14 mouse cellular contexts compared by ENCODE assay signal in the genomic region with DNA sequence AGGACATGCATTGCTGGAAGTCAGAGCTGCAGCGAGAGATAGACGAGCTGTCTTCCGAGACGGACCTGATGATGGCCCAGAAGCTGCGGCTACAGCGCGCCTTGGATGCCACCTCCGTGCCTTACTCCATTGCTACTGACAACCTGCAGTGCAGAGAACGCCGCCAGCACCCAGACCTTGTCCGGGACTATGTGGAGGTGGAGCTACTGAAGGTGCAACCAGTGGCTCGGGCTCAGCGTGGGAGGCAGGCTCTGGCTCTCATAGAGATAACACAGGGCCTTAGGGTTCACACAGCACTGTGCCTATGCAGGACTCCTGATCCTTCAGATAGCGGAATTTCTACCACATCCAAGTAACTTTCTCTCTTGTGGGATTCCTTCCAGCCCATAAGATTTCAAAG. TPM values are rescaled to one million over a fixed set of nuclear protein-coding genes. Genes with fewer than 3 reads are reported as not detected.
DNase-seq lines count a peak whose midpoint lies in the region; ATAC-seq and TF ChIP-seq lines count a peak whose summit lies in the region.
"Had no signal": no experiment of that assay in that cellular context is flagged by ENCODE, and none has a peak within 500 bp of the region (broad histone marks: within the 10 kb centered on the region; RNA-seq: fewer than 3 reads in every experiment).

No protein-coding gene starts in this region.

- TF ChIP-seq CTCF in stomach, postnatal 0 days (IDR thresholded peaks at IDR 0.05; ENCODE audit: low read depth) = no peak

- H3K4me1 ChIP-seq in hindbrain, embryonic 10.5 days (replicated peaks) = peaks cover 54% of the 10 kb centered on the region
- H3K4me1 ChIP-seq in hindbrain, embryonic 12.5 days = peaks cover 16% of the 10 kb centered on the region
- peaks cover 10% of the 10 kb centered on the region; the same call in 1 of the 2 replicates for H3K4me1 ChIP-seq in stomach, embryonic 15.5 days
- no peaks in the 10 kb centered on the region for H3K4me1 ChIP-seq in stomach, postnatal 0 days (replicated peaks; ENCODE audit: control insufficient read depth, insufficient read depth)
- peaks cover 16% of the 10 kb centered on the region for H3K4me1 ChIP-seq in hindbrain, embryonic 16.5 days (ENCODE audit: control insufficient read depth, insufficient read depth, low read depth, low read length)
- H3K4me1 ChIP-seq in neural tube, embryonic 15.5 days = peaks cover 18% of the 10 kb centered on the region
- peaks cover 4% of the 10 kb centered on the region; the same call in 1 of the 2 replicates for H3K4me1 ChIP-seq in forebrain, embryonic 14.5 days (ENCODE audit: control insufficient read depth, insufficient read depth, low read length)

- peak overlapping the region; percentile 26 for H3K27ac ChIP-seq in hindbrain, embryonic 10.5 days
- no peak overlapping the region for H3K27ac ChIP-seq in hindbrain, embryonic 12.5 days
- H3K27ac ChIP-seq in stomach, embryonic 15.5 days = no peak overlapping the region
- no peak overlapping the region for H3K27ac ChIP-seq in stomach, postnatal 0 days (replicated peaks)
- H3K27ac ChIP-seq in hindbrain, embryonic 16.5 days (ENCODE audit: low read depth, low read length) = peak overlapping the region; percentile 41; the same call in 1 of the 2 replicates
- H3K27ac ChIP-seq in neural tube, embryonic 15.5 days (replicated peaks) = no peak overlapping the region
- no peak overlapping the region for H3K27ac ChIP-seq in forebrain, embryonic 14.5 days (ENCODE audit: low read depth, low read length)
- H3K27ac ChIP-seq: limb, embryonic 15.5 days had no signal

- 55% methylated on average over 14 of the region's 14 CpGs for WGBS in hindbrain, embryonic 10.5 days
- 57% methylated on average over 14 of the region's 14 CpGs for WGBS in hindbrain, embryonic 12.5 days
- 41% methylated on average over 14 of the region's 14 CpGs for WGBS in stomach, embryonic 15.5 days
- 42% methylated on average over 14 of the region's 14 CpGs for WGBS in stomach, postnatal 0 days
- WGBS in hindbrain, embryonic 16.5 days = 55% methylated on average over 14 of the region's 14 CpGs
- 54% methylated on average over 14 of the region's 14 CpGs for WGBS in neural tube, embryonic 15.5 days
- 63% methylated on average over 14 of the region's 14 CpGs for WGBS in forebrain, embryonic 14.5 days

- H3K4me3 ChIP-seq in hindbrain, embryonic 10.5 days = peak overlapping the region; percentile 33
- H3K4me3 ChIP-seq in hindbrain, embryonic 12.5 days = no peak overlapping the region
- H3K4me3 ChIP-seq in stomach, embryonic 15.5 days (replicated peaks) = no peak overlapping the region
- H3K4me3 ChIP-seq in stomach, postnatal 0 days (ENCODE audit: low read depth, low read length) = no peak overlapping the region
- peak overlapping the region; percentile 8; the same call in 1 of the 2 replicates for H3K4me3 ChIP-seq in hindbrain, embryonic 16.5 days (ENCODE audit: low read length)
- H3K4me3 ChIP-seq in neural tube, embryonic 15.5 days (replicated peaks) = no peak overlapping the region
- no peak overlapping the region for H3K4me3 ChIP-seq in forebrain, embryonic 14.5 days (ENCODE audit: low read depth, low read length)
- H3K4me3 ChIP-seq: erythroblast, embryonic 14.5 days; limb, embryonic 15.5 days had no signal

- no peaks in the 10 kb centered on the region for H3K36me3 ChIP-seq in hindbrain, embryonic 10.5 days
- H3K36me3 ChIP-seq in hindbrain, embryonic 12.5 days = no peaks in the 10 kb centered on the region
- no peaks in the 10 kb centered on the region for H3K36me3 ChIP-seq in stomach, embryonic 15.5 days
- no peaks in the 10 kb centered on the region for H3K36me3 ChIP-seq in stomach, postnatal 0 days (ENCODE audit: control insufficient read depth, insufficient read depth, low read length)
- no peaks in the 10 kb centered on the region for H3K36me3 ChIP-seq in hindbrain, embryonic 16.5 days (ENCODE audit: control insufficient read depth, insufficient read depth, low read length)
- H3K36me3 ChIP-seq in neural tube, embryonic 15.5 days = no peaks in the 10 kb centered on the region
- H3K36me3 ChIP-seq in forebrain, embryonic 14.5 days (ENCODE audit: control insufficient read depth, insufficient read depth, low read length) = no peaks in the 10 kb centered on the region
- H3K36me3 ChIP-seq: limb, embryonic 15.5 days had no signal

- TF ChIP-seq EP300 in stomach, postnatal 0 days (optimal IDR thresholded peaks at IDR 0.05) = no peak

- ATAC-seq in hindbrain, embryonic 12.5 days (ENCODE audit: low FRiP score) = no peak
- no peak for ATAC-seq in stomach, embryonic 15.5 days (ENCODE audit: insufficient read depth, low FRiP score, low read depth)
- no peak for ATAC-seq in stomach, postnatal 0 days (ENCODE audit: low FRiP score, low TSS enrichment)
- ATAC-seq in hindbrain, embryonic 16.5 days = no peak
- ATAC-seq in neural tube, embryonic 15.5 days (ENCODE audit: low FRiP score) = no peak
- no peak for ATAC-seq in forebrain, embryonic 14.5 days
- ATAC-seq: intestine, postnatal 0 days had no signal

- DNase-seq in hindbrain, embryonic 10.5 days (ENCODE audit: low spot score) = no peak
- DNase-seq in stomach, postnatal 0 days (ENCODE audit: low spot score) = no peak
- no peak for DNase-seq in forebrain, embryonic 14.5 days (ENCODE audit: low spot score)
- no peak for DNase-seq in right cerebral cortex, postnatal 25 days
- DNase-seq: adrenal gland, adult 2 months; gastrocnemius, postnatal 10 days had no signal

- H3K9me3 ChIP-seq in hindbrain, embryonic 10.5 days = no peaks in the 10 kb centered on the region
- no peaks in the 10 kb centered on the region for H3K9me3 ChIP-seq in hindbrain, embryonic 12.5 days (replicated peaks)
- H3K9me3 ChIP-seq in stomach, embryonic 15.5 days = no peaks in the 10 kb centered on the region
- H3K9me3 ChIP-seq in stomach, postnatal 0 days (ENCODE audit: control insufficient read depth, low read length) = no peaks in the 10 kb centered on the region
- H3K9me3 ChIP-seq in hindbrain, embryonic 16.5 days (ENCODE audit: control insufficient read depth, low read length) = no peaks in the 10 kb centered on the region
- H3K9me3 ChIP-seq in neural tube, embryonic 15.5 days (replicated peaks) = no peaks in the 10 kb centered on the region
- H3K9me3 ChIP-seq in forebrain, embryonic 14.5 days (replicated peaks; ENCODE audit: control insufficient read depth, low read length) = no peaks in the 10 kb centered on the region
- H3K9me3 ChIP-seq: limb, embryonic 15.5 days had no signal

- no peak overlapping the region for H3K9ac ChIP-seq in hindbrain, embryonic 12.5 days
- H3K9ac ChIP-seq in stomach, embryonic 15.5 days = no peak overlapping the region
- no peak overlapping the region for H3K9ac ChIP-seq in stomach, postnatal 0 days (ENCODE audit: low read length)
- no peak overlapping the region for H3K9ac ChIP-seq in hindbrain, embryonic 16.5 days (ENCODE audit: low read depth, low read length)
- H3K9ac ChIP-seq in neural tube, embryonic 15.5 days (replicated peaks) = no peak overlapping the region
- H3K9ac ChIP-seq in forebrain, embryonic 14.5 days (ENCODE audit: low read length) = no peak overlapping the region
- H3K9ac ChIP-seq: limb, embryonic 15.5 days had no signal

- no peak overlapping the region for H3K4me2 ChIP-seq in hindbrain, embryonic 12.5 days (replicated peaks)
- H3K4me2 ChIP-seq in stomach, embryonic 15.5 days = 0 out of 2 replicates have a peak overlapping the region, but pooled peaks have one; percentile 9
- no peak overlapping the region for H3K4me2 ChIP-seq in stomach, postnatal 0 days (replicated peaks; ENCODE audit: low read depth)
- peak overlapping the region; percentile 30 for H3K4me2 ChIP-seq in hindbrain, embryonic 16.5 days (ENCODE audit: low read length)
- H3K4me2 ChIP-seq in neural tube, embryonic 15.5 days = peak overlapping the region; percentile 23; the same call in 1 of the 2 replicates
- H3K4me2 ChIP-seq in forebrain, embryonic 14.5 days (ENCODE audit: low read length) = no peak overlapping the region
- H3K4me2 ChIP-seq: limb, embryonic 15.5 days had no signal

- peaks cover 56% of the 10 kb centered on the region for H3K27me3 ChIP-seq in hindbrain, embryonic 10.5 days (ENCODE audit: insufficient read depth, poor library complexity, severe bottlenecking)
- peaks cover 74% of the 10 kb centered on the region for H3K27me3 ChIP-seq in hindbrain, embryonic 12.5 days
- H3K27me3 ChIP-seq in stomach, embryonic 15.5 days (replicated peaks) = 0 out of 2 replicates have a peak, but pooled peaks cover 8% of the 10 kb centered on the region
- H3K27me3 ChIP-seq in stomach, postnatal 0 days (ENCODE audit: control insufficient read depth, insufficient read depth, low read length) = no peaks in the 10 kb centered on the region
- peaks cover 23% of the 10 kb centered on the region for H3K27me3 ChIP-seq in hindbrain, embryonic 16.5 days (replicated peaks; ENCODE audit: control insufficient read depth, insufficient read depth, low read length)
- peaks cover 39% of the 10 kb centered on the region for H3K27me3 ChIP-seq in neural tube, embryonic 15.5 days (replicated peaks)
- peaks cover 21% of the 10 kb centered on the region; the same call in 1 of the 2 replicates for H3K27me3 ChIP-seq in forebrain, embryonic 14.5 days (replicated peaks; ENCODE audit: control insufficient read depth, insufficient read depth, low read length)

RNA-seq across cellular contexts. Expression of a gene that starts 17.6 kb away (rescaled TPM):
- polyA plus RNA-seq in hindbrain, embryonic 10.5 days (2016; fragmentation: Nextera tagmentation; extraction: Ambion mirVana) = 1.2 and 2.8 TPM in 2 replicates
- 1.0 and 1.7 TPM in 2 replicates for polyA plus RNA-seq in hindbrain, embryonic 12.5 days (2016; fragmentation: Nextera tagmentation; extraction: Ambion mirVana)
- 0.12 and 0.31 TPM in 2 replicates for polyA plus RNA-seq in stomach, embryonic 15.5 days (2015; fragmentation: Nextera tagmentation; extraction: Ambion mirVana)
- 0.06 TPM in 1 of 2 replicates, not detected in the other for polyA plus RNA-seq in stomach, postnatal 0 days (2015; fragmentation: Nextera tagmentation; extraction: Ambion mirVana)
- polyA plus RNA-seq in hindbrain, embryonic 16.5 days (2015; fragmentation: Nextera tagmentation; extraction: Ambion mirVana) = 1.4 and 1.9 TPM in 2 replicates
- 0.67 and 0.84 TPM in 2 replicates for polyA plus RNA-seq in neural tube, embryonic 15.5 days (2015; fragmentation: Nextera tagmentation; extraction: Ambion mirVana)
- 1.2 and 1.4 TPM in 2 replicates for polyA plus RNA-seq in forebrain, embryonic 14.5 days (2014; fragmentation: Nextera tagmentation; extraction: Ambion mirVana)
- polyA plus RNA-seq: erythroblast, embryonic 14.5 days; intestine, postnatal 0 days; limb, embryonic 15.5 days; stomach, embryonic 16.5 days had no signal

RNA-seq across cellular contexts. Expression of a gene that starts 25.0 kb away (rescaled TPM):
- 0.06 and 0.27 TPM in 2 replicates for polyA plus RNA-seq in hindbrain, embryonic 10.5 days (2016; fragmentation: Nextera tagmentation; extraction: Ambion mirVana)
- 0.14 TPM in 1 of 2 replicates, not detected in the other for polyA plus RNA-seq in hindbrain, embryonic 12.5 days (2016; fragmentation: Nextera tagmentation; extraction: Ambion mirVana)
- 0.32 and 0.37 TPM in 2 replicates for polyA plus RNA-seq in stomach, embryonic 15.5 days (2015; fragmentation: Nextera tagmentation; extraction: Ambion mirVana)
- 0.06 and 0.16 TPM in 2 replicates for polyA plus RNA-seq in stomach, postnatal 0 days (2015; fragmentation: Nextera tagmentation; extraction: Ambion mirVana)
- 1.0 TPM in 2 replicates for polyA plus RNA-seq in hindbrain, embryonic 16.5 days (2015; fragmentation: Nextera tagmentation; extraction: Ambion mirVana)
- 0.64 and 0.93 TPM in 2 replicates for polyA plus RNA-seq in neural tube, embryonic 15.5 days (2015; fragmentation: Nextera tagmentation; extraction: Ambion mirVana)
- polyA plus RNA-seq in forebrain, embryonic 14.5 days (2014; fragmentation: Nextera tagmentation; extraction: Ambion mirVana) = 0.13 and 0.20 TPM in 2 replicates
- polyA plus RNA-seq: erythroblast, embryonic 14.5 days had no signal

RNA-seq across cellular contexts. Expression of a gene that starts 38.5 kb away (rescaled TPM):
- polyA plus RNA-seq in hindbrain, embryonic 10.5 days (2016; fragmentation: Nextera tagmentation; extraction: Ambion mirVana) = 3.9 and 6.8 TPM in 2 replicates
- polyA plus RNA-seq in hindbrain, embryonic 12.5 days (2016; fragmentation: Nextera tagmentation; extraction: Ambion mirVana) = 12.5 and 12.7 TPM in 2 replicates
- 5.1 and 5.6 TPM in 2 replicates for polyA plus RNA-seq in stomach, embryonic 15.5 days (2015; fragmentation: Nextera tagmentation; extraction: Ambion mirVana)
- 1.5 and 1.7 TPM in 2 replicates for polyA plus RNA-seq in stomach, postnatal 0 days (2015; fragmentation: Nextera tagmentation; extraction: Ambion mirVana)
- 5.9 and 6.2 TPM in 2 replicates for polyA plus RNA-seq in hindbrain, embryonic 16.5 days (2015; fragmentation: Nextera tagmentation; extraction: Ambion mirVana)
- polyA plus RNA-seq in neural tube, embryonic 15.5 days (2015; fragmentation: Nextera tagmentation; extraction: Ambion mirVana) = 10.1 and 10.9 TPM in 2 replicates
- 5.5 and 11.0 TPM in 2 replicates for polyA plus RNA-seq in forebrain, embryonic 14.5 days (2014; fragmentation: Nextera tagmentation; extraction: Ambion mirVana)

Comparison
In these comparisons a context has a peak if more than half of its experiments do, and no peak if none do; other contexts are left out.
1. H3K27ac ChIP-seq: peak in hindbrain, embryonic 10.5 days (single experiment) and hindbrain, embryonic 16.5 days (single experiment); none in hindbrain, embryonic 12.5 days (single experiment), stomach, embryonic 15.5 days (single experiment), stomach, postnatal 0 days (single experiment), neural tube, embryonic 15.5 days (single experiment) and forebrain, embryonic 14.5 days (single experiment).
2. H3K4me3 ChIP-seq: peak in hindbrain, embryonic 10.5 days (single experiment) and hindbrain, embryonic 16.5 days (single experiment); none in hindbrain, embryonic 12.5 days (single experiment), stomach, embryonic 15.5 days (single experiment), stomach, postnatal 0 days (single experiment), neural tube, embryonic 15.5 days (single experiment) and forebrain, embryonic 14.5 days (single experiment).
3. H3K4me2 ChIP-seq: peak in stomach, embryonic 15.5 days (single experiment), hindbrain, embryonic 16.5 days (single experiment) and neural tube, embryonic 15.5 days (single experiment); none in hindbrain, embryonic 12.5 days (single experiment), stomach, postnatal 0 days (single experiment) and forebrain, embryonic 14.5 days (single experiment).